In the genomic region with DNA sequence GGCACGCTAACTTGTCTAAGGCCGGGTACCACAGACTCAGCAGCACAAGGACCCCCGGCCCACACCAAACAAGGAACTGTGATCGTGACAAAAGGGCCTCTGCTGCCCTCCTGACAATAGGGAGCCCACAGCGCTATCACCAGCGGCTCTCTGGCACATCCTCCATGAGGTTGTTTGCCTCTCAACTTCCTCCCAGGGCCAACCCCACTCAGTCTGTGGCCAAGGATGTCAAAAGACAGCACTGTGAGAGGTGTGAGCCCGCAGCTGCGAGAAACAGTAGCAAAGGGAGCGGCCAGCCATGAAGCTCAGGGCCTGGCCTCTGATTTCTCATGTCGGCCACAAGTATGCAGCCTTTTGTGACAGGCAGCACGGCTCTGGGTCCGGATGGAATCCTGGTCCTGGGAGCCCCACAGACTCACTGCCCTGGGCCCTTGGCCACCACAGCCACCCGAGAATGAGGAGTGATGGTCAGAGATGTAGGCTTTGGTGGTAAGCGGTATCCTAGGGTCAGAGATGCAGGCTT, we compare ENCODE assay signal across 18 mouse cellular contexts. TPM values are rescaled to one million over a fixed set of nuclear protein-coding genes. Genes with fewer than 3 reads are reported as not detected.
DNase-seq lines count a peak whose midpoint lies in the region; ATAC-seq lines count a peak whose summit lies in the region.
"Had no signal": no experiment of that assay in that cellular context is flagged by ENCODE, and none has a peak within 500 bp of the region (broad histone marks: within the 10 kb centered on the region; RNA-seq: fewer than 3 reads in every experiment).

No protein-coding gene starts in this region.

- no peak for ATAC-seq in hindbrain, embryonic 14.5 days (ENCODE audit: low FRiP score)
- ATAC-seq: liver, embryonic 12.5 days; midbrain, embryonic 16.5 days had no signal

- H3K27me3 ChIP-seq in hindbrain, embryonic 10.5 days (ENCODE audit: insufficient read depth, poor library complexity, severe bottlenecking) = no peaks in the 10 kb centered on the region
- no peaks in the 10 kb centered on the region for H3K27me3 ChIP-seq in hindbrain, embryonic 14.5 days (ENCODE audit: control insufficient read depth, insufficient read depth, low read length)
- H3K27me3 ChIP-seq: embryonic facial prominence, embryonic 15.5 days; liver, embryonic 12.5 days; neural tube, embryonic 12.5 days had no signal

- no peaks in the 10 kb centered on the region for H3K9me3 ChIP-seq in hindbrain, embryonic 10.5 days
- H3K9me3 ChIP-seq in hindbrain, embryonic 14.5 days (ENCODE audit: control insufficient read depth, low read length) = no peaks in the 10 kb centered on the region
- H3K9me3 ChIP-seq: embryonic facial prominence, embryonic 15.5 days; liver, embryonic 12.5 days; neural tube, embryonic 12.5 days had no signal

- 43% methylated on average over 14 of the region's 14 CpGs for WGBS in hindbrain, embryonic 10.5 days
- 37% methylated on average over 14 of the region's 14 CpGs for WGBS in hindbrain, embryonic 14.5 days

- H3K9ac ChIP-seq in hindbrain, embryonic 14.5 days = no peak overlapping the region
- H3K9ac ChIP-seq: embryonic facial prominence, embryonic 15.5 days; liver, embryonic 12.5 days; neural tube, embryonic 12.5 days had no signal

- no peak overlapping the region for H3K4me2 ChIP-seq in hindbrain, embryonic 14.5 days (replicated peaks)
- H3K4me2 ChIP-seq: embryonic facial prominence, embryonic 15.5 days; heart, embryonic 11.5 days; liver, embryonic 12.5 days; neural tube, embryonic 12.5 days had no signal

- H3K4me1 ChIP-seq in hindbrain, embryonic 10.5 days (replicated peaks) = peaks cover 52% of the 10 kb centered on the region
- peaks cover 3% of the 10 kb centered on the region for H3K4me1 ChIP-seq in hindbrain, embryonic 14.5 days (replicated peaks; ENCODE audit: control insufficient read depth, insufficient read depth, low read length)

- no peak for DNase-seq in hindbrain, embryonic 10.5 days (ENCODE audit: low spot score)
- no peak for DNase-seq in hindbrain, embryonic 14.5 days (ENCODE audit: low spot score)
- DNase-seq in thymus, postnatal 25 days = peak; percentile 29
- no peak for DNase-seq in thymus, postnatal 10 days (ENCODE audit: low spot score in 2 of 2)
- peak; percentile 44 for DNase-seq in lung, postnatal 25 days (ENCODE audit: low spot score)
- DNase-seq in kidney, postnatal 14 days = no peak
- no peak for DNase-seq in right cerebral cortex, postnatal 25 days
- no peak for DNase-seq in layer of hippocampus, adult 8-10 months (ENCODE audit: low spot score in 2 of 2)
- DNase-seq: cerebellum, adult 9-11 months; gastrocnemius, postnatal 14 days; heart, postnatal 14 days; left cerebral cortex, postnatal 4 days; right cerebral cortex, postnatal 14 days had no signal

- H3K36me3 ChIP-seq in hindbrain, embryonic 10.5 days = peaks cover 54% of the 10 kb centered on the region
- H3K36me3 ChIP-seq in hindbrain, embryonic 14.5 days (replicated peaks; ENCODE audit: control insufficient read depth, insufficient read depth) = peaks cover 3% of the 10 kb centered on the region; the same call in 1 of the 2 replicates

- peak overlapping the region; percentile 84 for H3K27ac ChIP-seq in hindbrain, embryonic 10.5 days
- no peak overlapping the region for H3K27ac ChIP-seq in hindbrain, embryonic 14.5 days
- H3K27ac ChIP-seq: embryonic facial prominence, embryonic 15.5 days; liver, embryonic 12.5 days; neural tube, embryonic 12.5 days had no signal

- H3K4me3 ChIP-seq in hindbrain, embryonic 10.5 days = no peak overlapping the region
- no peak overlapping the region for H3K4me3 ChIP-seq in hindbrain, embryonic 14.5 days (replicated peaks; ENCODE audit: low read length)
- H3K4me3 ChIP-seq: embryonic facial prominence, embryonic 15.5 days; liver, embryonic 12.5 days; neural tube, embryonic 12.5 days had no signal

RNA-seq across cellular contexts. Expression of gene Lgals9, which starts 57.2 kb away (rescaled TPM):
- polyA plus RNA-seq in hindbrain, embryonic 10.5 days (2016; fragmentation: Nextera tagmentation; extraction: Ambion mirVana) = 4.3 and 5.7 TPM in 2 replicates
- polyA plus RNA-seq in hindbrain, embryonic 14.5 days (2014; fragmentation: Nextera tagmentation; extraction: Ambion mirVana) = 12.2 and 13.7 TPM in 2 replicates
- 10 to 100 TPM in 2 of 4 experiments, 1 to 10 TPM in 2; 3.7 to 18.7 (median 8.7) TPM for total RNA-seq in layer of hippocampus, adult 8-10 months (2022)

Comparison
In these comparisons a context has a peak if more than half of its experiments do, and no peak if none do; other contexts are left out.
1. DNase-seq: peak in thymus, postnatal 25 days (single experiment) and lung, postnatal 25 days (single experiment); none in hindbrain, embryonic 10.5 days (single experiment), hindbrain, embryonic 14.5 days (single experiment), thymus, postnatal 10 days (0 of 2), kidney, postnatal 14 days (single experiment), right cerebral cortex, postnatal 25 days (single experiment) and layer of hippocampus, adult 8-10 months (0 of 2).